Mouse (Mus musculus) stomach, embryonic 16.5 days (tissue): Measurements from ENCODE around the gene Clpp. TPM values are rescaled to one million over a fixed set of nuclear protein-coding genes. Genes with fewer than 3 reads are reported as not detected.

Experiments
- ATAC-seq: fragments of 200-750 bp; cut with Nextera tagmentation; 2 replicates; pipeline ENCODE4 v1.8.0; 2017; ENCODE audit warnings: moderate number of reproducible peaks, moderate TSS enrichment; ENCODE audit not compliant: insufficient read depth, low FRiP score
- H3K27ac ChIP-seq: fragments of 300-500 bp; sonication (generic); 2 replicates; pipeline ENCODE4 v1.5.1; 2014; ENCODE audit warnings: low read length
- H3K27me3 ChIP-seq: fragments of 300-500 bp; sonication (generic); 2 replicates; pipeline ENCODE4 v1.6.1; 2014; ENCODE audit warnings: low read length, control low read depth, mixed read lengths; ENCODE audit not compliant: control insufficient read depth, insufficient read depth
- H3K36me3 ChIP-seq: fragments of 300-500 bp; sonication (generic); 2 replicates; pipeline ENCODE4 v1.6.1; 2014; ENCODE audit warnings: low read length; ENCODE audit not compliant: control insufficient read depth, insufficient read depth
- H3K4me1 ChIP-seq: fragments of 300-500 bp; sonication (generic); 2 replicates; pipeline ENCODE4 v1.6.1; 2014; ENCODE audit warnings: low read length, control low read depth, mixed read lengths; ENCODE audit not compliant: control insufficient read depth, insufficient read depth
- H3K4me2 ChIP-seq: fragments of 300-500 bp; sonication (generic); 2 replicates; pipeline ENCODE4 v1.6.1; 2014; ENCODE audit warnings: low read depth, low read length, mixed read lengths
- H3K4me3 ChIP-seq: fragments of 300-500 bp; sonication (generic); replicated peaks from 2 replicates; pipeline ENCODE4 v1.5.1; 2014; ENCODE audit warnings: mild to moderate bottlenecking, low read length
- H3K9ac ChIP-seq: fragments of 300-500 bp; sonication (generic); 2 replicates; pipeline ENCODE4 v1.6.1; 2014; ENCODE audit warnings: low read length
- H3K9me3 ChIP-seq: fragments of 300-500 bp; sonication (generic); replicated peaks from 2 replicates; pipeline ENCODE4 v1.6.1; 2016; ENCODE audit warnings: low read length, control low read depth; ENCODE audit not compliant: control insufficient read depth
- WGBS: fragments of 180-500 bp; shearing (Covaris S2); extraction: QIAGEN DNeasy Blood & Tissue Kit; methylation state at CpG from one replicate; pipeline ENCODE4 v1.1.7; 2014; 5-methylcytosine and 5-hydroxymethylcytosine counted together
- polyA plus RNA-seq: library from polyadenylated mRNA; unstranded; fragments of >200 nt; fragmentation: Nextera tagmentation; extraction: Ambion mirVana; gene quantifications from 2 replicates; pipeline ENCODE4 v1.2.1, GENCODE M21; 2015

Clpp gene
- polyA plus RNA-seq, 1 experiment from 2014 or later, result 129 TPM

DNA sequence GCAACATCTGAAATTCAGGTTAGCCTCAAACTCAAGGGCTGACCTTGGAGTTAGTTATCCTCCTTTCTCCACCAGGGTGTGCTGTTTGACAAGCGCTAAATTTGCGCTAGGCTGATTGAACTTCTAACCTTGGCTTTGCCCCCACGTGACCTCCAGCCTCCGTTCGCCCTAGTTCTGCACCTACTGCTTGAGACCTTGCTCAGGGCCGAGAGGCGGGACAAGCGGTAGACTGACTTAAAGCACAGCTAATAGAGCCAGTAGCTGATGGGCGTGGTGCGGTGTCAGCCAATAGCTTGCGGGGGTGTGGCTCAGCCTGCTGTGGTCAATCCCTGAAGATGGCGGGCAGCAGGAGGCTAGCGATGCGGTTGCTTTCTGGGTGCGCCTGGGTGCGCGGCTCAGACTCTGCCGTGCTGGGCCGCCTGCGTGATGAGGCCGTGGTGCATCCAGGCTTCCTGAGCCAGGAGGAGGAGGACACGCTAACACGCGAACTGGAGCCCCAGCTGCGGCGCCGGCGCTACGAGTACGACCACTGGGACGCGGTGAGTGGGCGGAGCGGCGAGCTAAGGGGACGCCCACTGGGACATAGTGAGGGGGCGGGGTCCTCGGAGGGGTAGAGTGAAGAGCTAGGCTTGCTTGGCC lies 7.0 kb downstream of the Clpp start, which contains the start of gene Alkbh7:
Alkbh7 (plus strand) TSS at position 311 of the 639 bp plus-strand sequence.
- WGBS, result under 1% methylated on average over 38 of the region's 38 CpGs
- peak; percentile 99 for ATAC-seq
- no peaks in the 10 kb centered on the region for H3K9me3 ChIP-seq
- H3K36me3 ChIP-seq, result peaks cover 24% of the 10 kb centered on the region
- H3K9ac ChIP-seq, result peak within 1 kb of the TSS; percentile 73
- no peaks in the 10 kb centered on the region for H3K27me3 ChIP-seq
- peak within 1 kb of the TSS; percentile 72 for H3K4me3 ChIP-seq
- peak within 1 kb of the TSS; percentile 80 for H3K4me2 ChIP-seq
- peaks cover 8% of the 10 kb centered on the region; the same call in 1 of the 2 replicates for H3K4me1 ChIP-seq
- peak within 1 kb of the TSS; percentile 53; the same call in 1 of the 2 replicates for H3K27ac ChIP-seq

DNA sequence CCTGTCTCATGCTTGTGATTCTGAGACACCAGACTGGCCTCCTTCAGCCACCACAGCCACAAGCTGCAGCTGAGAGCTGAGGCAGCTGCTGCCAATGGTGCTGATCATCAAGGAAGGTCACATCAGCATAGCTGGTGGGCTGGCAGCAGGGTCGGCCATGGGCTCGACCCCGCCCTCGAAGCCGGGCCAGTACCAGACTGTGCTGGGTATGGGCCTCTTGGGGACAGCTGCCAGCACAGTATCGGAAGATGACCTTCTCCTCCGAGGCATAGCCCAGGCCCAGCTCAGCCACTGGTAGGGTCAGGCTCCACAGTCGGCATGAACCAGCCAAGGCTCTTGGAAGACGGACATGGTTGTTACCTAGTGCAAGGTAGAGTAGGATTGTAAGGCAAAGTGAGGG lies 9.3 kb downstream of the Clpp start:
- no peaks in the 10 kb centered on the region for H3K27me3 ChIP-seq
- H3K9me3 ChIP-seq, result no peaks in the 10 kb centered on the region
- H3K4me1 ChIP-seq, result peaks cover 8% of the 10 kb centered on the region; the same call in 1 of the 2 replicates
- H3K27ac ChIP-seq, result no peak overlapping the region
- WGBS, result 88% methylated on average over 9 of the region's 9 CpGs
- ATAC-seq, result no peak
- no peak overlapping the region for H3K4me2 ChIP-seq
- H3K4me3 ChIP-seq, result no peak overlapping the region
- peaks cover 22% of the 10 kb centered on the region; the same call in 1 of the 2 replicates for H3K36me3 ChIP-seq
- H3K9ac ChIP-seq, result no peak overlapping the region

DNA sequence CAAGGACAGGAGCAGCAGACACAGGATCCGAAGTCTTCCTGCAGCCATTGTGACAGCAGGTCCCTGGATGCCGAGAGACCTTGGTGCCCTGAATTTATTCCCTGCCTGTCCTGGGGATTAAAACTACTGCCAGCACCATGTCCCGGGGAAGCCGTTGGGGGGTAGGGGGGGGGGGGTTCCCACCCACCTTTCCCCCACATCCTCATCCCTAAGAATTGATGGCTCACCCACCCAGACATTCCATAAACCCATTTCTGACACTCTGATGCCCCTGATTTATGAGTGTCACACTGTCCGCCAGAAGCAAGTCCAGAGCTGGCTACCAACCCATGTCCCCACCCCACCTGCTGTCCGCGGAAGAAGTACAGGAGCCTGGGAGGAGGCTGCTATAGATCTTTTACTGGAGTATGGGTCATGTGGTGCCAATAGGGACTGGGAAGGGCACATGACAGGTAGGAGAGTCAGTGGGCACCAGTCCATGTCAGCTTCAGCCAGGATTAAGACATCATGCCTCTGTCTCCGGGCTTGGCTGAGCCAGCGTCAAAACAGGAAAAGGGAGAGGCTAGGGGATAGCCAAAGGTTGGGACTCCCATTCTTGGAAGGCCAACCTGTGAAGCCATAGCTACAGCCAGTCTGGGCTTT lies 10.0 kb downstream of the Clpp start, which contains the start of gene Pspn:
Pspn (minus strand) TSS at position 51 of the 642 bp plus-strand sequence.
- no peak within 1 kb of the TSS for H3K4me2 ChIP-seq
- peaks cover 21% of the 10 kb centered on the region; the same call in 1 of the 2 replicates for H3K36me3 ChIP-seq
- no peak within 1 kb of the TSS for H3K9ac ChIP-seq
- no peaks in the 10 kb centered on the region for H3K9me3 ChIP-seq
- WGBS, result 84% methylated on average over 9 of the region's 9 CpGs
- no peak within 1 kb of the TSS for H3K27ac ChIP-seq
- H3K27me3 ChIP-seq, result no peaks in the 10 kb centered on the region
- ATAC-seq, result no peak
- H3K4me3 ChIP-seq, result no peak within 1 kb of the TSS
- peaks cover 8% of the 10 kb centered on the region; the same call in 1 of the 2 replicates for H3K4me1 ChIP-seq

DNA sequence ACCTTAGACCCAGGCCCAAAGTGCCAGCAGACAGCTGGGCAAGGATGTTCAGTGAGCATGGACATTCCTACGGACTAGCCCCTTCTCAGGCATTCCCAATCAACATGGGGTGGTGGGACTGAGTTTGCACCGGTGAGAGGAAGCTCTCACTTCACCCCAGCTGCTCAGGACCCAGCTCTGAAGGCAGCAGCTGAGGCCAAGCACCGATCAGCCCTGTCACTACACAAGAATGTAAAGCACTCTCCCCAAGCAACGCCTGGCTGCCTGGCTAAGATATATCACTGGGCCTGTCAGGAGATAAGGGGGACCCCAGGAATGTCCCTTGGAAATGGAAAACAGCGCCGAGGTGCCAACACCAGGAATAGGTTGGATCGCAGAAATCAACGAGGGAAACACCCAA lies 11.1 kb downstream of the Clpp start:
- Histone ChIP-seq H3K4me1 (peaks cover 8% of the 10 kb centered on the region; the same call in 1 of the 2 replicates), H3K27ac (no peak overlapping the region), H3K4me2 (no peak overlapping the region), H3K9ac (no peak overlapping the region), H3K4me3 (no peak overlapping the region), H3K27me3 (no peaks in the 10 kb centered on the region), H3K9me3 (no peaks in the 10 kb centered on the region), H3K36me3 (peaks cover 19% of the 10 kb centered on the region)
- ATAC-seq, result no peak
- 44% methylated on average over 8 of the region's 8 CpGs for WGBS

DNA sequence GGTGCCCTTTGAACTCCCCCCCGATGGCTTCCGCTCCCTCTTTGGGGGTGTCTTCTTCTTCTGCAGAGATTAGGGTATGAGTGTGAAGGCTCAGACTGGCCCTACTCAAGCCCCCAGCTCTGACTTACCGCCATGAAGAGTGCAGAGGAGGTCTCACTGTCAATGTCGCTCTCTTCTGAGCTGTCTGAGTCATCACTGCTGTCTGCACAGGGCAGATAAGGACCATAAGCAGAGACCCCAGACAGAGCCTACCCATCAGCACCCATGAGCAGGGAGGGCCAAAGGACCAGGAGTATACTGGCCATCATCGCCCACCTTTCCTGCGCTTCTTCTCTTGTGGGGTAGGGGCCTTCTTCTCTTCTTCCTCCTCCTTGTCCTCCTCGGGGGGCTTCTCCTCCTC lies 13.9 kb downstream of the Clpp start:
- 88% methylated on average over 7 of the region's 7 CpGs for WGBS

DNA sequence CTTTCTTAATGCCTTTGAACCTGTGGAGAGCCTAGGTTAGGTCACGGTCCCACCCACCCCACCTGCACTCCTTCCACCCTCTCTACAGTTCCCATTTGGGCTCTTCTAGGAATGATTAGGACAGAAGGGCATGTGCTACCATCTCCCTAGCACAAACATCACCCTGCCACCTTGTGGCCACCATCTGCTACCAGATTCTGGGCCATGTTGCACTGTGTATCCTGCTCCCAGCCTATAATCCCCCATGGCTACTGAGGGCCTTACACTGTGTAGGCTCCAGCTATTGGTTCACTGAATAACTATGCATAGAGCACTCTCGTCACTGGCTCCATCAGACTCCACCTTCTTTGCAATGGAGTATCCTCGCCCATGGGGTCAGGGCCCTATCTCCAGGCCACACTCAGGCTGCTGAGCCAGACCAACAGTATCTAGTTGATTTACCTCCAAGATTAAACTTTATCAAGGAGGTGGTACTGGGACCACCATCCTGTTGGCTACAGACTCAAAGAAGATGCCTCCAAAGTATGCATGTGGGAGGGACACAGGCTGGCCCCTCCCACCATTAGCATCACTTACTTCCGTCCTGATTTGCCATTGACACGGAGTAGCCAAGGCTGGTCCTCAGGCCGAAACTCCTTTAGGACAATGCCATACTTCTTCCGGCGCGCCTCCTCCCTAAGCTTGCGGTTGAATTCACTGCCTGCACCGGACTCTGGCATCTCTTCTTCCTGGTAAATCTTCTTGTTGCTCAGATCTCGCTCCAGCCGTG lies 17.2 kb downstream of the Clpp start:
- H3K4me1 ChIP-seq, result peaks cover 19% of the 10 kb centered on the region; the same call in 1 of the 2 replicates
- no peak overlapping the region for H3K9ac ChIP-seq
- no peak for ATAC-seq
- no peaks in the 10 kb centered on the region for H3K27me3 ChIP-seq
- H3K9me3 ChIP-seq, result no peaks in the 10 kb centered on the region
- WGBS, result 90% methylated on average over 13 of the region's 13 CpGs
- H3K36me3 ChIP-seq, result peaks cover 17% of the 10 kb centered on the region
- H3K4me3 ChIP-seq, result no peak overlapping the region
- H3K4me2 ChIP-seq, result no peak overlapping the region
- H3K27ac ChIP-seq, result peak overlapping the region; percentile 66; the same call in 1 of the 2 replicates

More for the DNA sequence above, 13.9 kb downstream of the Clpp start:
- no peak overlapping the region for H3K4me2 ChIP-seq
- no peaks in the 10 kb centered on the region for H3K4me1 ChIP-seq
- ATAC-seq, result no peak
- peaks cover 26% of the 10 kb centered on the region for H3K36me3 ChIP-seq
- H3K9me3 ChIP-seq, result no peaks in the 10 kb centered on the region
- no peak overlapping the region for H3K27ac ChIP-seq
- no peak overlapping the region for H3K9ac ChIP-seq
- H3K4me3 ChIP-seq, result no peak overlapping the region
- no peaks in the 10 kb centered on the region for H3K27me3 ChIP-seq

DNA sequence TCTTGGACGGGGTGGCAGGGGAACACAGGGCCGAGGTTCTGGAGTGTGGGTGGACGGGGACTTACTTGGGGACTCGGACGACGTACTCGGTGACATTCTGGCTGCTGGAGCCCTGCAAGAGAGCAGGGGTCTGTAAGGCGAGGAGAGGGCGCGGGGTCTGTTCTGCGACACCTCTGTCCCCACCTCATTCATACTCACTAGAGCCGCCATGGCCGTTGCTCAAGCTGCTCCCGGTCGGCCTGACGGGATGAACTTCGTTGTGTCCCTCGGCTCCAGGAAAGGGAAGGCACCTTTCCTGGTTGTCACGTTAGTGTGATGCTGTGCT lies 20.8 kb downstream of the Clpp start:
- Histone ChIP-seq H3K4me2 (peak overlapping the region; percentile 91), H3K27ac (peak overlapping the region; percentile 79), H3K9ac (peak overlapping the region; percentile 87), H3K9me3 (no peaks in the 10 kb centered on the region), H3K4me1 (peaks cover 19% of the 10 kb centered on the region; the same call in 1 of the 2 replicates), H3K27me3 (no peaks in the 10 kb centered on the region), H3K36me3 (peaks cover 7% of the 10 kb centered on the region), H3K4me3 (peak overlapping the region; percentile 82)
- ATAC-seq, result peak; percentile 42
- WGBS, result under 1% methylated on average over 19 of the region's 19 CpGs

- WGBS, result under 1% methylated on average over 51 of the region's 51 CpGs
- peak; percentile 93 for ATAC-seq
- Histone ChIP-seq H3K27ac (peak within 1 kb of the TSS; percentile 95), H3K4me2 (peak within 1 kb of the TSS; percentile 91), H3K36me3 (peaks cover 4% of the 10 kb centered on the region; the same call in 1 of the 2 replicates), H3K4me3 (peak within 1 kb of the TSS; percentile 82), H3K9me3 (no peaks in the 10 kb centered on the region), H3K9ac (peak within 1 kb of the TSS; percentile 87), H3K27me3 (no peaks in the 10 kb centered on the region), H3K4me1 (peaks cover 19% of the 10 kb centered on the region; the same call in 1 of the 2 replicates)
Observed at GRCm38 (mm10) chr17:57011236-57012141, 21.4 kb downstream of the Clpp start, which contains the start of the genes Gtf2f1 and Gm17949. Gtf2f1 (minus strand) TSS chr17:57011288. Gm17949 (plus strand) TSS chr17:57011469.
